Mouse (Mus musculus): ENCODE data around the gene Rap1a. TPM values are rescaled to one million over a fixed set of nuclear protein-coding genes. Genes with fewer than 3 reads are reported as not detected.
A peak's percentile ranks its signal among the peaks of the same experiment; 100 is the strongest.

Gene Rap1a
- 76.3 and 78.3 TPM in 2 replicates for polyA plus RNA-seq (2015; fragmentation: Nextera tagmentation; extraction: Ambion mirVana)

- peak within 1 kb of the TSS; percentile 86 for H3K9ac ChIP-seq (replicated peaks)
- H3K9me3 ChIP-seq: no peaks in the 10 kb centered on the region
- H3K4me2 ChIP-seq (replicated peaks): peak within 1 kb of the TSS; percentile 72
- 20% methylated on average over 40 of the region's 50 CpGs for WGBS
- peak; percentile 97 for ATAC-seq (replicated peaks)
- H3K4me1 ChIP-seq: peaks cover 33% of the 10 kb centered on the region
- peak within 1 kb of the TSS; percentile 79 for H3K27ac ChIP-seq (replicated peaks)
- H3K36me3 ChIP-seq: no peaks in the 10 kb centered on the region
- H3K27me3 ChIP-seq: no peaks in the 10 kb centered on the region
- H3K4me3 ChIP-seq: peak within 1 kb of the TSS; percentile 69
Observed at GRCm38 (mm10) chr3:105801191-105802166, at the start of gene Rap1a. Gene Rap1a, minus strand, starts transcription at chr3:105801336.

- 71% methylated on average over 7 of the region's 7 CpGs for WGBS
- Histone ChIP-seq H3K9ac (replicated peaks) (no peak overlapping the region), H3K36me3 (no peaks in the 10 kb centered on the region), H3K4me2 (replicated peaks) (no peak overlapping the region), H3K9me3 (no peaks in the 10 kb centered on the region), H3K27me3 (no peaks in the 10 kb centered on the region), H3K27ac (replicated peaks) (no peak overlapping the region), H3K4me1 (no peaks in the 10 kb centered on the region), H3K4me3 (no peak overlapping the region)
- ATAC-seq (replicated peaks): no peak
Observed at GRCm38 (mm10) chr3:105846294-105847069, 45.3 kb upstream of the Rap1a start.

GRCm38 (mm10) chr3:105839836-105840235 lies 38.7 kb upstream of the Rap1a start:
- ATAC-seq (replicated peaks): no peak
- H3K4me2 ChIP-seq (replicated peaks): no peak overlapping the region
- no peaks in the 10 kb centered on the region for H3K4me1 ChIP-seq
- no peak overlapping the region for H3K27ac ChIP-seq (replicated peaks)
- H3K9ac ChIP-seq (replicated peaks): no peak overlapping the region
- no peak overlapping the region for H3K4me3 ChIP-seq
- H3K27me3 ChIP-seq: no peaks in the 10 kb centered on the region
- H3K9me3 ChIP-seq: no peaks in the 10 kb centered on the region
- no peaks in the 10 kb centered on the region for H3K36me3 ChIP-seq
- WGBS: 93% methylated on average over 4 of the region's 4 CpGs

- no peak overlapping the region for H3K4me3 ChIP-seq
- no peaks in the 10 kb centered on the region for H3K9me3 ChIP-seq
- H3K4me1 ChIP-seq: no peaks in the 10 kb centered on the region
- ATAC-seq (replicated peaks): no peak
- no peaks in the 10 kb centered on the region for H3K27me3 ChIP-seq
- no peak overlapping the region for H3K9ac ChIP-seq (replicated peaks)
- no peak overlapping the region for H3K27ac ChIP-seq (replicated peaks)
- H3K36me3 ChIP-seq: no peaks in the 10 kb centered on the region
- H3K4me2 ChIP-seq (replicated peaks): no peak overlapping the region
- WGBS: 86% methylated on average over 3 of the region's 3 CpGs
Observed at GRCm38 (mm10) chr3:105838655-105839054, 37.5 kb upstream of the Rap1a start.

GRCm38 (mm10) chr3:105836883-105837282 lies 35.7 kb upstream of the Rap1a start:
- no peak overlapping the region for H3K27ac ChIP-seq (replicated peaks)
- H3K9me3 ChIP-seq: no peaks in the 10 kb centered on the region
- H3K4me2 ChIP-seq (replicated peaks): no peak overlapping the region
- no peak overlapping the region for H3K9ac ChIP-seq (replicated peaks)
- H3K27me3 ChIP-seq: no peaks in the 10 kb centered on the region
- no peaks in the 10 kb centered on the region for H3K4me1 ChIP-seq
- 88% methylated on average over 3 of the region's 3 CpGs for WGBS
- H3K4me3 ChIP-seq: no peak overlapping the region
- H3K36me3 ChIP-seq: no peaks in the 10 kb centered on the region
- no peak for ATAC-seq (replicated peaks)

- no peak overlapping the region for H3K4me3 ChIP-seq
- no peaks in the 10 kb centered on the region for H3K27me3 ChIP-seq
- no peak overlapping the region for H3K27ac ChIP-seq (replicated peaks)
- H3K9me3 ChIP-seq: no peaks in the 10 kb centered on the region
- ATAC-seq (replicated peaks): no peak
- H3K36me3 ChIP-seq: no peaks in the 10 kb centered on the region
- H3K4me1 ChIP-seq: no peaks in the 10 kb centered on the region
- 86% methylated on average over 3 of the region's 3 CpGs for WGBS
- no peak overlapping the region for H3K4me2 ChIP-seq (replicated peaks)
- no peak overlapping the region for H3K9ac ChIP-seq (replicated peaks)
Observed at GRCm38 (mm10) chr3:105835875-105836274, 34.7 kb upstream of the Rap1a start.

GRCm38 (mm10) chr3:105831584-105831983 lies 30.4 kb upstream of the Rap1a start:
- Histone ChIP-seq H3K4me1 (no peaks in the 10 kb centered on the region), H3K27ac (replicated peaks) (no peak overlapping the region), H3K4me2 (replicated peaks) (no peak overlapping the region), H3K36me3 (no peaks in the 10 kb centered on the region), H3K27me3 (no peaks in the 10 kb centered on the region), H3K9me3 (no peaks in the 10 kb centered on the region), H3K4me3 (no peak overlapping the region), H3K9ac (replicated peaks) (no peak overlapping the region)
- ATAC-seq (replicated peaks): no peak
- 97% methylated on average over 3 of the region's 3 CpGs for WGBS

GRCm38 (mm10) chr3:105825501-105826161 lies 24.5 kb upstream of the Rap1a start:
- Histone ChIP-seq H3K27ac (replicated peaks) (no peak overlapping the region), H3K9ac (replicated peaks) (no peak overlapping the region), H3K4me1 (no peaks in the 10 kb centered on the region), H3K9me3 (no peaks in the 10 kb centered on the region), H3K27me3 (no peaks in the 10 kb centered on the region), H3K4me3 (no peak overlapping the region), H3K36me3 (no peaks in the 10 kb centered on the region), H3K4me2 (replicated peaks) (no peak overlapping the region)
- WGBS: 79% methylated on average over 7 of the region's 7 CpGs
- ATAC-seq (replicated peaks): no peak

- no peak for ATAC-seq (replicated peaks)
- no peaks in the 10 kb centered on the region for H3K27me3 ChIP-seq
- no peak overlapping the region for H3K9ac ChIP-seq (replicated peaks)
- no peak overlapping the region for H3K4me2 ChIP-seq (replicated peaks)
- no peaks in the 10 kb centered on the region for H3K4me1 ChIP-seq
- H3K4me3 ChIP-seq: no peak overlapping the region
- 51% methylated on average over 2 of the region's 2 CpGs for WGBS
- no peaks in the 10 kb centered on the region for H3K9me3 ChIP-seq
- no peaks in the 10 kb centered on the region for H3K36me3 ChIP-seq
- H3K27ac ChIP-seq (replicated peaks): no peak overlapping the region
Observed at GRCm38 (mm10) chr3:105824704-105825103, 23.6 kb upstream of the Rap1a start.

GRCm38 (mm10) chr3:105824103-105824502 lies 23.0 kb upstream of the Rap1a start:
- Histone ChIP-seq H3K4me1 (no peaks in the 10 kb centered on the region), H3K27ac (replicated peaks) (no peak overlapping the region), H3K9ac (replicated peaks) (no peak overlapping the region), H3K9me3 (no peaks in the 10 kb centered on the region), H3K4me2 (replicated peaks) (no peak overlapping the region), H3K4me3 (no peak overlapping the region), H3K27me3 (no peaks in the 10 kb centered on the region), H3K36me3 (no peaks in the 10 kb centered on the region)
- ATAC-seq (replicated peaks): no peak
- 58% methylated on average over 5 of the region's 5 CpGs for WGBS

- no peak for ATAC-seq (replicated peaks)
- H3K4me1 ChIP-seq: no peaks in the 10 kb centered on the region
- H3K4me2 ChIP-seq (replicated peaks): no peak overlapping the region
Observed at GRCm38 (mm10) chr3:105823609-105824008, 22.5 kb upstream of the Rap1a start.

GRCm38 (mm10) chr3:105821504-105821903 lies 20.4 kb upstream of the Rap1a start:
- no peak for ATAC-seq (replicated peaks)
- Histone ChIP-seq H3K27ac (replicated peaks) (no peak overlapping the region), H3K27me3 (no peaks in the 10 kb centered on the region), H3K4me2 (replicated peaks) (no peak overlapping the region), H3K9ac (replicated peaks) (no peak overlapping the region), H3K4me1 (no peaks in the 10 kb centered on the region), H3K36me3 (no peaks in the 10 kb centered on the region), H3K4me3 (no peak overlapping the region), H3K9me3 (no peaks in the 10 kb centered on the region)
- 88% methylated on average over 3 of the region's 3 CpGs for WGBS

More at GRCm38 (mm10) chr3:105823609-105824008, 22.5 kb upstream of the Rap1a start:
- no peak overlapping the region for H3K4me3 ChIP-seq
- H3K9ac ChIP-seq (replicated peaks): no peak overlapping the region
- no peaks in the 10 kb centered on the region for H3K36me3 ChIP-seq
- no peak overlapping the region for H3K27ac ChIP-seq (replicated peaks)
- H3K9me3 ChIP-seq: no peaks in the 10 kb centered on the region
- no peaks in the 10 kb centered on the region for H3K27me3 ChIP-seq

Measured in forebrain, embryonic 15.5 days (tissue).